Mouse (Mus musculus) liver, adult 2 months (tissue): Measurements from ENCODE around the gene Sulf2.

Experiments
- CTCF ChIP-seq: fragments of 200-500 bp; IDR thresholded peaks from 2 replicates; pipeline ENCODE4 v1.5.1; 2011; ENCODE audit warnings: low read depth, low read length, control low read depth
- POLR2A ChIP-seq: fragments of 200-500 bp; IDR thresholded peaks from 2 replicates; pipeline ENCODE4 v1.6.1; 2011; ENCODE audit warnings: low read length, control low read depth; ENCODE audit not compliant: insufficient read depth; ENCODE audit errors: extremely low read depth

- TF ChIP-seq POLR2A (no peak), CTCF (no peak)
These were observed 26.7 kb upstream of the Sulf2 start for GRCm38 (mm10) chr2:166182009-166182685.
